Mouse (Mus musculus) limb, embryonic 13.5 days (tissue): ENCODE measurements around the gene Olfml1. TPM values are rescaled to one million over a fixed set of nuclear protein-coding genes. Genes with fewer than 3 reads are reported as not detected.

ENCODE experiments used
- ATAC-seq: fragments of 200-750 bp; cut with Nextera tagmentation; 2 replicates; pipeline ENCODE4 v1.8.0; 2017; ENCODE audit warnings: low read depth, moderate number of reproducible peaks, moderate TSS enrichment; ENCODE audit not compliant: low FRiP score
- H3K27ac ChIP-seq: fragments of 300-500 bp; sonication (generic); 2 replicates; pipeline ENCODE4 v1.5.1; 2015; ENCODE audit warnings: inconsistent platforms, mild to moderate bottlenecking, moderate library complexity
- H3K27me3 ChIP-seq: fragments of 300-500 bp; sonication (generic); 2 replicates; pipeline ENCODE4 v1.6.1; 2015; ENCODE audit warnings: mild to moderate bottlenecking, inconsistent platforms
- H3K36me3 ChIP-seq: fragments of 300-500 bp; sonication (generic); 2 replicates; pipeline ENCODE4 v1.6.1; 2015; ENCODE audit warnings: inconsistent platforms, mild to moderate bottlenecking, moderate library complexity
- H3K4me1 ChIP-seq: fragments of 300-500 bp; sonication (generic); 2 replicates; pipeline ENCODE4 v1.6.1; 2015; ENCODE audit warnings: inconsistent platforms
- H3K4me2 ChIP-seq: fragments of 300-500 bp; sonication (generic); replicated peaks from 2 replicates; pipeline ENCODE4 v1.6.1; 2015; ENCODE audit warnings: inconsistent platforms, mild to moderate bottlenecking, moderate library complexity
- H3K4me3 ChIP-seq: fragments of 300-500 bp; sonication (generic); 2 replicates; pipeline ENCODE4 v1.5.1; 2015; ENCODE audit warnings: moderate library complexity, mild to moderate bottlenecking, inconsistent platforms
- H3K9ac ChIP-seq: fragments of 300-500 bp; sonication (generic); 2 replicates; pipeline ENCODE4 v1.6.1; 2015; ENCODE audit warnings: mild to moderate bottlenecking, inconsistent platforms
- H3K9me3 ChIP-seq: fragments of 300-500 bp; sonication (generic); 2 replicates; pipeline ENCODE4 v1.6.1; 2016; ENCODE audit warnings: inconsistent platforms
- WGBS: fragments of 180-500 bp; shearing (Covaris S2); methylation state at CpG from one replicate; pipeline ENCODE4 v1.1.7; 2015; 5-methylcytosine and 5-hydroxymethylcytosine counted together
- polyA plus RNA-seq: library from polyadenylated mRNA; unstranded; fragments of >200 nt; fragmentation: Nextera tagmentation; extraction: Ambion mirVana; gene quantifications from 2 replicates; pipeline ENCODE4 v1.2.1, GENCODE M21; 2015

The Olfml1 gene
- polyA plus RNA-seq, 1 experiment from 2014 or later: 42.3 TPM

- Histone ChIP-seq H3K36me3 (no peaks in the 10 kb centered on the region), H3K4me3 (no peak within 1 kb of the TSS), H3K27ac (no peak within 1 kb of the TSS), H3K9me3 (no peaks in the 10 kb centered on the region), H3K4me2 (no peak within 1 kb of the TSS), H3K27me3 (no peaks in the 10 kb centered on the region), H3K9ac (no peak within 1 kb of the TSS), H3K4me1 (no peaks in the 10 kb centered on the region)
- ATAC-seq: no peak
- 77% methylated on average over 2 of the region's 2 CpGs for WGBS
Observed at GRCm38 (mm10) chr7:107625061-107625460, 57.8 kb downstream of the Olfml1 start, which contains the start of gene 5330417H12Rik. TSS of gene 5330417H12Rik (minus strand) at chr7:107625161.

GRCm38 (mm10) chr7:107625781-107626180 is 58.5 kb downstream of the Olfml1 start:
- no peaks in the 10 kb centered on the region for H3K9me3 ChIP-seq
- no peak for ATAC-seq

GRCm38 (mm10) chr7:107628383-107628782 is 61.1 kb downstream of the Olfml1 start:
- Histone ChIP-seq H3K27me3 (no peaks in the 10 kb centered on the region), H3K36me3 (no peaks in the 10 kb centered on the region), H3K27ac (no peak overlapping the region), H3K4me1 (no peaks in the 10 kb centered on the region), H3K9ac (no peak overlapping the region), H3K4me3 (no peak overlapping the region), H3K4me2 (no peak overlapping the region), H3K9me3 (no peaks in the 10 kb centered on the region)
- no peak for ATAC-seq

More at GRCm38 (mm10) chr7:107625781-107626180, 58.5 kb downstream of the Olfml1 start:
- Histone ChIP-seq H3K27me3 (no peaks in the 10 kb centered on the region), H3K4me3 (no peak overlapping the region), H3K27ac (no peak overlapping the region), H3K4me2 (no peak overlapping the region), H3K9ac (no peak overlapping the region), H3K36me3 (no peaks in the 10 kb centered on the region), H3K4me1 (no peaks in the 10 kb centered on the region)
- 78% methylated on average over 6 of the region's 6 CpGs for WGBS

GRCm38 (mm10) chr7:107633201-107633600 is 66.0 kb downstream of the Olfml1 start:
- WGBS: 89% methylated on average over 4 of the region's 4 CpGs
- Histone ChIP-seq H3K9ac (no peak overlapping the region), H3K9me3 (no peaks in the 10 kb centered on the region), H3K36me3 (no peaks in the 10 kb centered on the region), H3K27ac (no peak overlapping the region), H3K27me3 (no peaks in the 10 kb centered on the region), H3K4me3 (no peak overlapping the region), H3K4me2 (no peak overlapping the region), H3K4me1 (no peaks in the 10 kb centered on the region)
- no peak for ATAC-seq

- no peak overlapping the region for H3K4me2 ChIP-seq
- H3K9ac ChIP-seq: no peak overlapping the region
- H3K27ac ChIP-seq: no peak overlapping the region
- no peaks in the 10 kb centered on the region for H3K9me3 ChIP-seq
- H3K36me3 ChIP-seq: no peaks in the 10 kb centered on the region
- H3K4me1 ChIP-seq: no peaks in the 10 kb centered on the region
- no peaks in the 10 kb centered on the region for H3K27me3 ChIP-seq
- WGBS: 88% methylated on average over 7 of the region's 7 CpGs
- no peak for ATAC-seq
- H3K4me3 ChIP-seq: no peak overlapping the region
Observed at GRCm38 (mm10) chr7:107637398-107637797, 70.2 kb downstream of the Olfml1 start.

GRCm38 (mm10) chr7:107638026-107638425 is 70.8 kb downstream of the Olfml1 start:
- Histone ChIP-seq H3K4me1 (no peaks in the 10 kb centered on the region), H3K4me2 (no peak overlapping the region), H3K9ac (no peak overlapping the region), H3K27me3 (no peaks in the 10 kb centered on the region), H3K9me3 (no peaks in the 10 kb centered on the region), H3K4me3 (no peak overlapping the region), H3K36me3 (no peaks in the 10 kb centered on the region), H3K27ac (no peak overlapping the region)
- WGBS: 85% methylated on average over 5 of the region's 5 CpGs
- no peak for ATAC-seq

Other genes with a start within 250 kb of the Olfml1 start
- gene Syt9, start 196.7 kb upstream of the Olfml1 start, polyA plus RNA-seq: 2.7 and 3.0 TPM in 2 replicates
- gene Ppfibp2, start 27.8 kb downstream of the Olfml1 start, polyA plus RNA-seq: 10.8 and 12.0 TPM in 2 replicates
- 0.11 TPM in 1 of 2 replicates, not detected in the other for gene 5330417H12Rik, start 57.7 kb downstream of the Olfml1 start, polyA plus RNA-seq
- gene Cyb5r2, start 190.6 kb downstream of the Olfml1 start, polyA plus RNA-seq: 0.27 and 0.41 TPM in 2 replicates
- not detected in 2 replicates for gene Ovch2, start 233.8 kb downstream of the Olfml1 start, polyA plus RNA-seq
- not detected in 2 replicates for gene Olfr467, start 244.8 kb downstream of the Olfml1 start, polyA plus RNA-seq